Mouse (Mus musculus) kidney, postnatal 10 days (tissue): ENCODE results near the gene Speer2.

ENCODE experiments used
- DNase-seq: peaks from one replicate; pipeline ENCODE4 v3.0.0; 2021; ENCODE audit warnings: mixed read lengths

Gene Speer2

GRCm38 (mm10) chr16:69863644-69864043 lies at the start of gene Speer2:
TSS of gene Speer2 (minus strand) at chr16:69863744.
- no peak for DNase-seq

- no peak for DNase-seq
Observed at GRCm38 (mm10) chr16:69904303-69904702, 40.8 kb upstream of the Speer2 start.

DNA sequence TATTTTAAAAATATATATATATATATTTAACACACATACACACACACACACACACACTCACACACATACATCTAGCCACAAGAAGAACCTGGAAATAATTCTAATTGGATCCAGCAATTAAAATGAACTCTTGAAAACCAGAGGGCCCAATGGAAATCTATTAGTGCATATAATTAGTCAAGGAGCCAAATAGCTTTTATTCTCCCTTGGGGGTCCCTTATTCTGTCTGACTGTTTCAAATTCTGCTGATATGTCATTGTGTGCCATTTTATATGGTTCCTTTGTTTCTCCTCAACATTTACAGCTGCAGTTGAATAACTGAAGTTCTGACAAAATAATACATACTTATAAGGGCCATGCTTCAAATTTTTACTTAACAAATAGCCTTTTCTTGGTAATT lies 17.2 kb upstream of the Speer2 start:
- DNase-seq, result no peak

GRCm38 (mm10) chr16:69836628-69837027 lies 26.9 kb downstream of the Speer2 start:
- DNase-seq, result no peak

GRCm38 (mm10) chr16:69813652-69814051 lies 49.9 kb downstream of the Speer2 start:
- DNase-seq, result no peak
